Mouse (Mus musculus) heart, postnatal 0 days (tissue): ENCODE measurements around the gene Agmo.

Source experiments
- CTCF ChIP-seq: IDR thresholded peaks from 2 replicates; pipeline ENCODE4 v1.5.1; 2016; ENCODE audit warnings: antibody characterized with exemption, control low read depth, low read depth
- EP300 ChIP-seq: IDR thresholded peaks from 2 replicates; pipeline ENCODE4 v1.6.1; 2016; ENCODE audit warnings: antibody characterized with exemption, low read depth

DNA sequence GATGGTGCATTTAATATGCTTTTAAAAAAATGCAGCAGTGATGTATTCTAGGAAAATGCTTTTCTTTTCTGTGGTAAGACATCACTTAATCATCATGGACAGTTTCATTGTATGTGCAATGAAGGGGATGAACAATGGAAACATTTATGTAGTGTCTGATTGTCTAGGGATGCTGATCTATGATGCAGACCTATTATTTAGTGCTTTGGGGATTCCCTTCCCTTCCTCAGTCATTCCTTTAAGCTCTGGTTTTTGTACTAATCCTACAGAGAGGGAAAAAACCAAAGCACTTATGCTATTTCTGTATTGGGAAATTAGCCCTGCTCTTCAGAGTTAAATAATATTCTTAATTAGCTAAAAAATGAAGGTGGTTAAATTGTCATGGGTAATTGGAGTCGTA, 266.0 kb downstream of the Agmo start:
- TF ChIP-seq CTCF (no peak), EP300 (no peak)
